Mouse (Mus musculus) kidney, embryonic 14.5 days (tissue): ENCODE data around the gene Tcf3. TPM values are rescaled to one million over a fixed set of nuclear protein-coding genes. Genes with fewer than 3 reads are reported as not detected.

Experiments used
- ATAC-seq: fragments of 200-750 bp; cut with Nextera tagmentation; 2 replicates; pipeline ENCODE4 v1.8.0; 2017; ENCODE audit warnings: moderate number of reproducible peaks, mild to moderate bottlenecking, moderate TSS enrichment, moderate library complexity; ENCODE audit not compliant: low FRiP score, low TSS enrichment
- H3K27ac ChIP-seq: fragments of 300-500 bp; sonication (generic); 2 replicates; pipeline ENCODE4 v1.5.1; 2014; ENCODE audit warnings: low read depth, mild to moderate bottlenecking, low read length, moderate library complexity, mixed read lengths
- H3K27me3 ChIP-seq: fragments of 300-500 bp; sonication (generic); 2 replicates; pipeline ENCODE4 v1.6.1; 2014; ENCODE audit warnings: mild to moderate bottlenecking, low read length; ENCODE audit not compliant: control insufficient read depth, insufficient read depth
- H3K36me3 ChIP-seq: fragments of 300-500 bp; sonication (generic); 2 replicates; pipeline ENCODE4 v1.6.1; 2014; ENCODE audit warnings: low read length, mixed read lengths; ENCODE audit not compliant: control insufficient read depth, insufficient read depth
- H3K4me1 ChIP-seq: fragments of 300-500 bp; sonication (generic); 2 replicates; pipeline ENCODE4 v1.6.1; 2014; ENCODE audit warnings: low read length, mixed read lengths; ENCODE audit not compliant: control insufficient read depth, insufficient read depth
- H3K4me2 ChIP-seq: fragments of 300-500 bp; sonication (generic); replicated peaks from 2 replicates; pipeline ENCODE4 v1.6.1; 2014; ENCODE audit warnings: low read depth, mild to moderate bottlenecking, low read length
- H3K4me3 ChIP-seq: fragments of 300-500 bp; sonication (generic); 2 replicates; pipeline ENCODE4 v1.5.1; 2014; ENCODE audit warnings: mild to moderate bottlenecking, low read length
- H3K9ac ChIP-seq: fragments of 300-500 bp; sonication (generic); 2 replicates; pipeline ENCODE4 v1.6.1; 2014; ENCODE audit warnings: low read depth, mild to moderate bottlenecking, low read length, moderate library complexity
- H3K9me3 ChIP-seq: fragments of 300-500 bp; sonication (generic); 2 replicates; pipeline ENCODE4 v1.6.1; 2016; ENCODE audit warnings: low read length; ENCODE audit not compliant: control insufficient read depth
- WGBS: fragments of 180-500 bp; shearing (Covaris S2); extraction: QIAGEN DNeasy Blood & Tissue Kit; methylation state at CpG from one replicate; pipeline ENCODE4 v1.1.7; 2014; 5-methylcytosine and 5-hydroxymethylcytosine counted together
- polyA plus RNA-seq: library from polyadenylated mRNA; unstranded; fragments of >200 nt; fragmentation: Nextera tagmentation; extraction: Ambion mirVana; gene quantifications from 2 replicates; pipeline ENCODE4 v1.2.1, GENCODE M21; 2014

Gene Tcf3
- polyA plus RNA-seq, 1 experiment from 2014 or later, result 162 TPM

- no peak for ATAC-seq
- H3K9me3 ChIP-seq, result 0 out of 2 replicates have a peak, but pooled peaks cover 2% of the 10 kb centered on the region
- no peak overlapping the region for H3K27ac ChIP-seq
- no peaks in the 10 kb centered on the region for H3K27me3 ChIP-seq
- H3K36me3 ChIP-seq, result peaks cover 84% of the 10 kb centered on the region
- no peak overlapping the region for H3K4me2 ChIP-seq
- 95% methylated on average over 8 of the region's 8 CpGs for WGBS
- H3K4me3 ChIP-seq, result no peak overlapping the region
- H3K9ac ChIP-seq, result no peak overlapping the region
- H3K4me1 ChIP-seq, result 0 out of 2 replicates have a peak, but pooled peaks cover 4% of the 10 kb centered on the region
These were observed 12.2 kb downstream of the Tcf3 start for GRCm38 (mm10) chr10:80421208-80421607.

GRCm38 (mm10) chr10:80420729-80421128 is 12.7 kb downstream of the Tcf3 start:
- peaks cover 84% of the 10 kb centered on the region for H3K36me3 ChIP-seq
- no peak overlapping the region for H3K27ac ChIP-seq
- H3K4me1 ChIP-seq, result 0 out of 2 replicates have a peak, but pooled peaks cover 4% of the 10 kb centered on the region
- no peak for ATAC-seq
- no peaks in the 10 kb centered on the region for H3K9me3 ChIP-seq
- H3K27me3 ChIP-seq, result no peaks in the 10 kb centered on the region
- 90% methylated on average over 10 of the region's 10 CpGs for WGBS
- no peak overlapping the region for H3K4me3 ChIP-seq
- H3K4me2 ChIP-seq, result no peak overlapping the region
- H3K9ac ChIP-seq, result no peak overlapping the region

GRCm38 (mm10) chr10:80419419-80419818 is 14.0 kb downstream of the Tcf3 start:
- no peaks in the 10 kb centered on the region for H3K9me3 ChIP-seq
- H3K27me3 ChIP-seq, result no peaks in the 10 kb centered on the region
- peaks cover 84% of the 10 kb centered on the region for H3K36me3 ChIP-seq
- no peak overlapping the region for H3K27ac ChIP-seq
- 91% methylated on average over 8 of the region's 8 CpGs for WGBS
- H3K4me1 ChIP-seq, result 0 out of 2 replicates have a peak, but pooled peaks cover 4% of the 10 kb centered on the region
- H3K4me3 ChIP-seq, result no peak overlapping the region
- H3K9ac ChIP-seq, result peak overlapping the region; percentile 4; the same call in 1 of the 2 replicates
- no peak for ATAC-seq
- H3K4me2 ChIP-seq, result no peak overlapping the region

GRCm38 (mm10) chr10:80418311-80418710 is 15.1 kb downstream of the Tcf3 start:
- ATAC-seq, result no peak
- H3K4me2 ChIP-seq, result no peak overlapping the region
- H3K9me3 ChIP-seq, result no peaks in the 10 kb centered on the region
- no peak overlapping the region for H3K27ac ChIP-seq
- H3K9ac ChIP-seq, result 0 out of 2 replicates have a peak overlapping the region, but pooled peaks have one; percentile 18
- WGBS, result 71% methylated on average over 3 of the region's 3 CpGs
- no peak overlapping the region for H3K4me3 ChIP-seq
- H3K4me1 ChIP-seq, result 0 out of 2 replicates have a peak, but pooled peaks cover 4% of the 10 kb centered on the region
- H3K36me3 ChIP-seq, result peaks cover 89% of the 10 kb centered on the region
- no peaks in the 10 kb centered on the region for H3K27me3 ChIP-seq

- H3K4me1 ChIP-seq, result 0 out of 2 replicates have a peak, but pooled peaks cover 4% of the 10 kb centered on the region
- no peak overlapping the region for H3K4me2 ChIP-seq
- no peak for ATAC-seq
- WGBS, result 88% methylated on average over 1 of the region's 1 CpGs
- no peaks in the 10 kb centered on the region for H3K9me3 ChIP-seq
- H3K9ac ChIP-seq, result no peak overlapping the region
- H3K27me3 ChIP-seq, result no peaks in the 10 kb centered on the region
- no peak overlapping the region for H3K4me3 ChIP-seq
- no peak overlapping the region for H3K27ac ChIP-seq
- peaks cover 94% of the 10 kb centered on the region for H3K36me3 ChIP-seq
These were observed 15.6 kb downstream of the Tcf3 start for GRCm38 (mm10) chr10:80417841-80418240.

- no peaks in the 10 kb centered on the region for H3K9me3 ChIP-seq
These were observed 16.1 kb downstream of the Tcf3 start for GRCm38 (mm10) chr10:80417371-80417770.

GRCm38 (mm10) chr10:80415566-80415965 is 17.9 kb downstream of the Tcf3 start:
- Histone ChIP-seq H3K36me3 (peaks cover 100% of the 10 kb centered on the region), H3K27me3 (no peaks in the 10 kb centered on the region), H3K9me3 (no peaks in the 10 kb centered on the region), H3K9ac (no peak overlapping the region), H3K4me2 (no peak overlapping the region), H3K4me1 (0 out of 2 replicates have a peak, but pooled peaks cover 4% of the 10 kb centered on the region), H3K27ac (no peak overlapping the region), H3K4me3 (no peak overlapping the region)
- no peak for ATAC-seq
- 94% methylated on average over 7 of the region's 7 CpGs for WGBS

More at GRCm38 (mm10) chr10:80417371-80417770, 16.1 kb downstream of the Tcf3 start:
- H3K4me2 ChIP-seq, result no peak overlapping the region
- ATAC-seq, result no peak
- peaks cover 99% of the 10 kb centered on the region for H3K36me3 ChIP-seq
- no peaks in the 10 kb centered on the region for H3K27me3 ChIP-seq
- no peak overlapping the region for H3K27ac ChIP-seq
- 90% methylated on average over 10 of the region's 10 CpGs for WGBS
- no peak overlapping the region for H3K4me3 ChIP-seq
- no peak overlapping the region for H3K9ac ChIP-seq
- 0 out of 2 replicates have a peak, but pooled peaks cover 4% of the 10 kb centered on the region for H3K4me1 ChIP-seq

GRCm38 (mm10) chr10:80412656-80413541 is 20.5 kb downstream of the Tcf3 start:
- H3K36me3 ChIP-seq, result peaks cover 86% of the 10 kb centered on the region
- no peak overlapping the region for H3K9ac ChIP-seq
- WGBS, result 88% methylated on average over 44 of the region's 44 CpGs
- no peak overlapping the region for H3K4me2 ChIP-seq
- H3K4me3 ChIP-seq, result no peak overlapping the region
- no peak overlapping the region for H3K27ac ChIP-seq
- H3K27me3 ChIP-seq, result no peaks in the 10 kb centered on the region
- no peaks in the 10 kb centered on the region; the same call in 1 of the 2 replicates for H3K4me1 ChIP-seq
- no peaks in the 10 kb centered on the region for H3K9me3 ChIP-seq
- no peak for ATAC-seq

GRCm38 (mm10) chr10:80407924-80408323 is 25.5 kb downstream of the Tcf3 start:
- 39% methylated on average over 4 of the region's 4 CpGs for WGBS
- no peak for ATAC-seq
- H3K4me3 ChIP-seq, result no peak overlapping the region
- peaks cover 47% of the 10 kb centered on the region for H3K36me3 ChIP-seq
- 0 out of 2 replicates have a peak overlapping the region, but pooled peaks have one; percentile 88 for H3K9ac ChIP-seq
- H3K9me3 ChIP-seq, result no peaks in the 10 kb centered on the region
- peaks cover 18% of the 10 kb centered on the region for H3K4me1 ChIP-seq
- H3K27me3 ChIP-seq, result no peaks in the 10 kb centered on the region
- H3K27ac ChIP-seq, result 0 out of 2 replicates have a peak overlapping the region, but pooled peaks have one; percentile 83
- no peak overlapping the region for H3K4me2 ChIP-seq
